ENCODE assay signal across 13 mouse cellular contexts in the genomic region with DNA sequence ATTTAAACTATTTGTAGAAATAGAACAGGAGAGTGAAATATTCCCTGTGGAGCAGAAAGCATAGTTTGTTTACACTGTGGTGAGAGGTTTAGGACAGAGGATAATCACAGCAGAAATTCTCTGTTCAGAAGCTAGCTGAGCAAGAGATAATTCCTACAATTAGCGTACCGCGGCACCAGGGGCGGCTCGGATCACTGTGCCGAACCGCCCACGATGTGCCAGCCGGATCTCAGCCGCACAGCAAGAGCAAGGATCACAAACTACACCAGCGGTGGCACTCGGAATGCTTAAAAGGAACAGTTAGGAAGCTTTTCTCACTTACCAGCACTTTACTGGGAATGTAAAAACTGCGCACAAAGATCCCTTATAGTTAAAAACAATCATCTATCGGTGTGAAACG. TPM values are rescaled to one million over a fixed set of nuclear protein-coding genes. Genes with fewer than 3 reads are reported as not detected.
DNase-seq lines count a peak whose midpoint lies in the region; ATAC-seq and TF ChIP-seq lines count a peak whose summit lies in the region.
"Had no signal": no experiment of that assay in that cellular context is flagged by ENCODE, and none has a peak within 500 bp of the region (broad histone marks: within the 10 kb centered on the region; RNA-seq: fewer than 3 reads in every experiment).

No protein-coding gene starts in this region.

- no peak for TF ChIP-seq CTCF in kidney, adult 2 months (conservative IDR thresholded peaks at IDR 0.05; ENCODE audit: insufficient read depth, insufficient read length, low read depth, low read length)
- no peak for TF ChIP-seq CTCF in left cerebral cortex, adult 2 months (IDR thresholded peaks at IDR 0.05)

- no peak for ATAC-seq in kidney, embryonic 15.5 days (replicated peaks; ENCODE audit: low FRiP score)
- no peak for ATAC-seq in embryonic facial prominence, embryonic 13.5 days (ENCODE audit: insufficient number of reproducible peaks, insufficient read depth, low FRiP score, low TSS enrichment, low read depth)

- no peaks in the 10 kb centered on the region for H3K9me3 ChIP-seq in kidney, embryonic 15.5 days (replicated peaks)
- H3K9me3 ChIP-seq in embryonic facial prominence, embryonic 13.5 days = no peaks in the 10 kb centered on the region
- H3K9me3 ChIP-seq: G1E; neural tube, embryonic 12.5 days had no signal

- TF ChIP-seq POLR2A in kidney, adult 2 months (IDR thresholded peaks at IDR 0.05; ENCODE audit: low read depth, low read length) = no peak

- no peaks in the 10 kb centered on the region for H3K27me3 ChIP-seq in kidney, embryonic 15.5 days
- H3K27me3 ChIP-seq in kidney, adult 2 months (replicated peaks; ENCODE audit: control insufficient read depth, insufficient read depth, low read length) = no peaks in the 10 kb centered on the region
- H3K27me3 ChIP-seq in embryonic facial prominence, embryonic 13.5 days = no peaks in the 10 kb centered on the region
- H3K27me3 ChIP-seq: neural tube, embryonic 12.5 days had no signal

- H3K4me1 ChIP-seq in kidney, embryonic 15.5 days = 0 out of 2 replicates have a peak, but pooled peaks cover 7% of the 10 kb centered on the region
- no peaks in the 10 kb centered on the region for H3K4me1 ChIP-seq in kidney, adult 2 months (ENCODE audit: control insufficient read depth, insufficient read depth, low read length)
- peaks cover 6% of the 10 kb centered on the region; the same call in 1 of the 2 replicates for H3K4me1 ChIP-seq in embryonic facial prominence, embryonic 13.5 days
- H3K4me1 ChIP-seq: neural tube, embryonic 12.5 days had no signal

- no peaks in the 10 kb centered on the region for H3K36me3 ChIP-seq in kidney, embryonic 15.5 days
- no peaks in the 10 kb centered on the region for H3K36me3 ChIP-seq in kidney, adult 2 months (ENCODE audit: control insufficient read depth, insufficient read depth, low read length)
- H3K36me3 ChIP-seq in embryonic facial prominence, embryonic 13.5 days = no peaks in the 10 kb centered on the region
- H3K36me3 ChIP-seq: G1E; neural tube, embryonic 12.5 days had no signal

- DNase-seq in kidney, adult 2 months = no peak
- DNase-seq in Muller cell, postnatal 12 days (ENCODE audit: inconsistent ontology term) = peak; percentile 8
- peak; percentile 12 to 36 for DNase-seq in left cerebral cortex, adult 2 months (ENCODE audit: extremely low spot score in 1 of 2, low spot score in 2 of 2)
- DNase-seq in lung, adult 18-20 months = no peak
- DNase-seq in cerebellum, postnatal 25 days = no peak
- DNase-seq in embryo, embryonic 9.5 days (ENCODE audit: extremely low spot score) = no peak
- DNase-seq: adrenal gland, postnatal 10 days; cerebellum, postnatal 36 days; lung, postnatal 10 days had no signal

- no peak overlapping the region for H3K9ac ChIP-seq in kidney, embryonic 15.5 days
- H3K9ac ChIP-seq in embryonic facial prominence, embryonic 13.5 days = no peak overlapping the region
- H3K9ac ChIP-seq: neural tube, embryonic 12.5 days had no signal

- no peak overlapping the region for H3K27ac ChIP-seq in kidney, embryonic 15.5 days
- no peak overlapping the region for H3K27ac ChIP-seq in kidney, adult 2 months (ENCODE audit: insufficient read depth, low read depth, low read length)
- no peak overlapping the region for H3K27ac ChIP-seq in embryonic facial prominence, embryonic 13.5 days
- no peak overlapping the region for H3K27ac ChIP-seq in left cerebral cortex, adult 2 months
- H3K27ac ChIP-seq: neural tube, embryonic 12.5 days had no signal

- 36% methylated on average over 15 of the region's 15 CpGs for WGBS in kidney, embryonic 15.5 days
- 41% methylated on average over 15 of the region's 15 CpGs for WGBS in kidney, adult 2 months
- 38% methylated on average over 15 of the region's 15 CpGs for WGBS in embryonic facial prominence, embryonic 13.5 days

- peak overlapping the region; percentile 30 for H3K4me2 ChIP-seq in kidney, embryonic 15.5 days
- H3K4me2 ChIP-seq in embryonic facial prominence, embryonic 13.5 days = peak overlapping the region; percentile 24; the same call in 1 of the 2 replicates
- H3K4me2 ChIP-seq: neural tube, embryonic 12.5 days had no signal

- intact Hi-C loops in left cerebral cortex, adult 2 months (cut with DNase I) = no loop called here

- no peak overlapping the region for H3K4me3 ChIP-seq in kidney, embryonic 15.5 days (replicated peaks)
- no peak overlapping the region for H3K4me3 ChIP-seq in kidney, adult 2 months (ENCODE audit: insufficient read depth, low read depth, low read length)
- H3K4me3 ChIP-seq in embryonic facial prominence, embryonic 13.5 days = no peak overlapping the region
- H3K4me3 ChIP-seq in left cerebral cortex, adult 2 months = no peak overlapping the region
- H3K4me3 ChIP-seq: neural tube, embryonic 12.5 days had no signal

RNA-seq across cellular contexts. Expression of gene Lrba, which starts 28.5 kb away (rescaled TPM):
- polyA plus RNA-seq in kidney, embryonic 15.5 days (2015; fragmentation: Nextera tagmentation; extraction: Ambion mirVana) = 7.4 and 7.6 TPM in 2 replicates
- 36.4 and 37.8 TPM in 2 replicates for polyA plus RNA-seq in kidney, adult 2 months (2012; rRNA removed)
- polyA plus RNA-seq in embryonic facial prominence, embryonic 13.5 days (2015; fragmentation: Nextera tagmentation; extraction: Ambion mirVana) = 7.4 and 7.6 TPM in 2 replicates
- 10 to 100 TPM; 33.1 to 35.0 TPM for total RNA-seq in left cerebral cortex, adult 2 months (2021)

RNA-seq across cellular contexts. Expression of gene Rps3a1, which starts 53.5 kb away (rescaled TPM):
- polyA plus RNA-seq in kidney, embryonic 15.5 days (2015; fragmentation: Nextera tagmentation; extraction: Ambion mirVana) = 1,242 and 1,382 TPM in 2 replicates
- 200 and 307 TPM in 2 replicates for polyA plus RNA-seq in kidney, adult 2 months (2012; rRNA removed)
- polyA plus RNA-seq in embryonic facial prominence, embryonic 13.5 days (2015; fragmentation: Nextera tagmentation; extraction: Ambion mirVana) = 1,432 and 1,487 TPM in 2 replicates
- 100 to 1,000 TPM; 375 TPM for total RNA-seq in left cerebral cortex, adult 2 months (2021)

Comparison
In these comparisons a context has a peak if more than half of its experiments do, and no peak if none do; other contexts are left out.
1. DNase-seq: peak in Muller cell, postnatal 12 days (single experiment) and left cerebral cortex, adult 2 months (2 of 2); none in kidney, adult 2 months (single experiment), lung, adult 18-20 months (0 of 2), cerebellum, postnatal 25 days (0 of 2) and embryo, embryonic 9.5 days (single experiment).